Mouse (Mus musculus): ENCODE data around the gene Cog7.

Gene Cog7

GRCm38 (mm10) chr7:121954891-121955669, 26.4 kb downstream of the Cog7 start:
- no peak for DNase-seq (ENCODE audit: low spot score in 2 of 2)

DNA sequence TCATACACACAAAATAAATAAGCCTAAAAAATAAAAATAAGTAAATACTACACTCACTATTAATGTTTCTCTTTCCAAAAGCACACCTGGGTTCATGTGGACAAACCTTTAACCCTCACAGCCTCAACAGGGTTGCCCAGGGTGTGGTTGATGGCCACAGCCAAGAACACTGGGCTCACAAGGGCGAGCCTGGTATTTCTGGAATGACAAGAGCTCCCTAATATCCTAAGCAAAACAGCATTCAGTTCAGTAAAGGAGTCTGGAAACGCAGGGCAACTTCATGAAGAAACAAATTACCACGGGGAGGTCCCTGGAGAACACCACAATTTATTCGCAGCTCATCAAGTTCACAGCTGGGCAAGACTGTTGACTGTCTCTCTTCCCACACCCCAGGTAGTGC, 34.0 kb downstream of the Cog7 start:
- no peak for DNase-seq (ENCODE audit: low spot score in 2 of 2)

- no peak for DNase-seq (ENCODE audit: low spot score in 2 of 2)
Observed at GRCm38 (mm10) chr7:121946196-121946595, 35.3 kb downstream of the Cog7 start.

DNA sequence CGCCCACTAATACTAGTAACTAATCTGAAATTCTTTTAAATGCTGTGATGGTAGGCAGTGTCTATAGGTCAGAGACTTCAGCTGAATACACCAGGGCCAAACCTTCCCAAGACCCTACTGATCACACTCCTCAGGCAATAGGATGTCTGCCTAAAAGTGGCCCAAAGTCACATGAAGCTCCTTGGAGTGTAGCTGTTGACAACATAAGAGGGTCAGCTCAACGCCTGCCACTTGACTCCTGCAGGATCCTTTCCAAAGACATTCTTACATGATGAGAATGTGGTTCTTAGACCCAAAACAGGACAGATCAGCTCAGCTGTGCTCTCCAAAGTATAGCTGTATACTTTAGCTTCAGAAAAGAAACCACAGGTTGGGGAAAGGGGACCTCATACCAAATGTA, 39.1 kb downstream of the Cog7 start:
- DNase-seq (ENCODE audit: low spot score in 2 of 2), result no peak

DNA sequence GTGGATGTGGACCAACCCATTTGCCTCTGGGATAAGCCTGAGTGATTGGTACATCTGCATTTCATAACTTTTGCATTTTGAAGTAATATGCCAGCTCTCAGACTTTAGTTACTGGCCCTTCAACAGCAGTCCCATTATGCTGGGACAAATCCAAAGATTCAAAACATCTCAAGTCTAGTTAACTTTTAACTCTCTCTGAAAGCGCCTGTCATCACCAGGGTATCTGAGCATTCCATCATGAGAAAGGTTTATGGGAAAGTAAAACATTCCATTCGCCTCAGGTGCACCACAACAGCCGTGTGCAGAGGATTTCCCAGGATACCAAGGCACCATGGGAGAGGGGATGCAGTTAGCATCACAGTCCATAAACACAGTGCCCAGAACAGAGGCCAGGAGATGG, 39.9 kb downstream of the Cog7 start:
- no peak for DNase-seq (ENCODE audit: low spot score in 2 of 2)

- no peak for DNase-seq (ENCODE audit: low spot score in 2 of 2)
Observed at GRCm38 (mm10) chr7:121941016-121941415, 40.5 kb downstream of the Cog7 start.

DNA sequence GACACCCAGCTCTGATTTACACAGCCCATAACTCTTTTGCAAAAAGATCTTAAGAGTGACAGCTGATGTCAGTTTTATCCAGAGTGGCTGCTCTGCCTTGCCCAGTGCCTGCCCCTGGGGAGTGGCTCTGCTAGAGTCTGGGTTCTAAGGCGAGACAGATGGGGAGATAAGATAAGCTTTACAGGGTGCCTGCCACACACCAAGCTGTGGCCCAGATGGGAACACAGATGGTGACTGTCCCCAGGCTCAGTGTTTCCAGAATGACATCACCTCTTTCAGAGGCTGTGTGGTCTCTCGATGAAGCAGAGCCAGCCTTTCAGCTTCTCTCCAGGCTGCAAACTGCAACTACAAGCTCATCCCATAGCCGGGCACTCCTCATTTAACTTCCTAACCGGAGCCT, 41.8 kb downstream of the Cog7 start:
- peak; percentile 56 to 65 for DNase-seq (ENCODE audit: low spot score in 2 of 2)

GRCm38 (mm10) chr7:121939244-121939643, 42.3 kb downstream of the Cog7 start:
- no peak for DNase-seq (ENCODE audit: low spot score in 2 of 2)

- DNase-seq (ENCODE audit: low spot score in 2 of 2), result no peak
Observed at GRCm38 (mm10) chr7:121938124-121938891, 43.2 kb downstream of the Cog7 start.

DNA sequence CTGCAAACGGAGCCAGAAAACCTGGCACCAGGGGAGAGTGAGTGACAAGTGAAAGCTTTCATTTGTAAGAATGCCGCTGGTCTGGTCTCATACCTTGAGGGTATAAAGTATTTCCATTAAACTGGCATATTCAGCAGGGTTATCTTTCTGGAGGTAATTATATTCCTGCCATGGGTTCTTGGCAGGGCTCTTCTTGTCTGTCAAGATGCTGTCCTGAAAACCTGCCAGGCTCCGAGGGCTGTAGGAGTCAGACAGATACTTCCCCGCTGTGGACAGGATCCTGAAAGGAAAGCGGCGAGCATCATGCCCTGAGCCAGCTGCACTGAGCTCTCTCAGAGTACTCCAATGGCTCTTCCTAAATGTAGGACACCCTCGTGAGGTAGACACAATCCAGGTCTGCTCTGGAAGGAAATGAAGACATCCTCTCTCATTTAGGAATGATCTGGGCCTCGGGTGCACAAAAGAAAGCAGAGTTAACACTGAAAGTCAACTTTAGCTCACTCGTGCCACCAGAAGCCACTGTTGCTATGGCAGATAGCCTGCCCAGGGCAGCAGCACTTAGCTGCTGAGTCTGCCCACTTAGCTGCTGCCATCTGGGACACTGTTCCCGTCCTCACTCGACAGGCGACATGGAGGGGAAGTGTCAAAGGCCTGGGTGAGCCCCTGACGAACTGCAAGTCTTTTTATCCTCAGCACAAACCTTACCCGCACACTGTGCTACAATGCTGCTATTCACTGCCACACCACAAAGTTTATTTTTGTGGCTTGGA, 44.5 kb downstream of the Cog7 start:
- DNase-seq (ENCODE audit: low spot score in 2 of 2), result no peak

- DNase-seq (ENCODE audit: low spot score in 2 of 2), result no peak
Observed at GRCm38 (mm10) chr7:121935906-121936794, 45.4 kb downstream of the Cog7 start.

DNA sequence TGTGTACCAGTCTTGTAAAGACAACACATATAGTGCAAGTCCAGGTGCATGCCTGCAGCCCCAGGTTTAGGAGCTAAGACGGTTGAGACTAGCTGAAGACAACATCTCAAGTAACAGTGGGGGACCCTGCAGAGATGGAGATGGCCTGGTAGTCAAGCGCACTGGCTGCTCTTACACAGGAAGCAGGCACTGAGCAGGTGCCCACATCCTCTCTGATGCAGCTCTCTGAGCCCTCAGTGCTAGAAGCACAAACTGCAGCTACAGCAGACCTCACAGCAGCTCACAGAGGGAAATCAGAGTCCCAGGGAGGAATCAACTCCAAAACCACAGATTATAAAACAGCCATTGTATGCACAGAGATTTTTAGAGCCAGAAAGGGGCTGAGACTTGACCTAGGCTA, 47.2 kb downstream of the Cog7 start:
- DNase-seq (ENCODE audit: low spot score in 2 of 2), result no peak

- DNase-seq (ENCODE audit: low spot score in 2 of 2), result no peak
Observed at GRCm38 (mm10) chr7:121933675-121934074, 47.8 kb downstream of the Cog7 start.

GRCm38 (mm10) chr7:121931246-121931645, 50.3 kb downstream of the Cog7 start:
- DNase-seq (ENCODE audit: low spot score in 2 of 2), result no peak

DNA sequence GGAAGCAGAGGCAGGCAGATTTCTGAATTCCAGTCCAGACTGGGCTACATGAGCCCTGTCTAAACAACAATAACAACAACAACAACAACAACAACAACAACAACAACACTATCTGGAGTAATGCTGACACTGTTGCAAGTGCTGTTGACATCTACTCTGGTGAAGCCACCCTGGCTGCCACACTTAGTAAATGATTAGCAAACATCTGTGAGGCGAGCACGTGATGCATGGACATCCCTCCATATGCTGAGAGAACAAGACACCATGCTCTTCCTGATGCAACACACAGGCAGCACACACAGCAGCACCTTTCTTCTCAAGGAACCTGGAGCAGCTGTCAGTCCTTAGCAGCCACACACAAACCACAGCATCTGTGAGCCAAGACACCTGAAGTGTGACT, 53.6 kb downstream of the Cog7 start:
- no peak for DNase-seq (ENCODE audit: low spot score in 2 of 2)

- no peak for DNase-seq (ENCODE audit: low spot score in 2 of 2)
Observed at GRCm38 (mm10) chr7:121924361-121924760, 57.1 kb downstream of the Cog7 start.

- DNase-seq (ENCODE audit: low spot score in 2 of 2), result no peak
Observed at GRCm38 (mm10) chr7:121913944-121914343, 67.6 kb downstream of the Cog7 start.

- DNase-seq (ENCODE audit: low spot score in 2 of 2), result no peak
Observed at GRCm38 (mm10) chr7:121912250-121912649, 69.3 kb downstream of the Cog7 start.

GRCm38 (mm10) chr7:121906879-121907278, 74.6 kb downstream of the Cog7 start:
- no peak for DNase-seq (ENCODE audit: low spot score in 2 of 2)

GRCm38 (mm10) chr7:121902757-121903411, 78.6 kb downstream of the Cog7 start:
- no peak for DNase-seq (ENCODE audit: low spot score in 2 of 2)

- no peak for DNase-seq (ENCODE audit: low spot score in 2 of 2)
Observed at GRCm38 (mm10) chr7:121899940-121900339, 81.6 kb downstream of the Cog7 start.
